Mouse (Mus musculus) hindbrain, embryonic 13.5 days (tissue): ENCODE results near the gene Pkd2. TPM values are rescaled to one million over a fixed set of nuclear protein-coding genes. Genes with fewer than 3 reads are reported as not detected.

Experiments
- ATAC-seq: fragments of 200-750 bp; cut with Nextera tagmentation; 2 replicates; pipeline ENCODE4 v1.8.0; 2017; ENCODE audit warnings: moderate TSS enrichment; ENCODE audit not compliant: low FRiP score
- H3K27ac ChIP-seq: fragments of 300-500 bp; sonication (generic); 2 replicates; pipeline ENCODE4 v1.5.1; 2015; ENCODE audit warnings: inconsistent platforms, mild to moderate bottlenecking, moderate library complexity
- H3K27me3 ChIP-seq: fragments of 300-500 bp; sonication (generic); 2 replicates; pipeline ENCODE4 v1.6.1; 2015; ENCODE audit warnings: mild to moderate bottlenecking, inconsistent platforms
- H3K36me3 ChIP-seq: fragments of 300-500 bp; sonication (generic); 2 replicates; pipeline ENCODE4 v1.6.1; 2015; ENCODE audit warnings: mild to moderate bottlenecking, inconsistent platforms
- H3K4me1 ChIP-seq: fragments of 300-500 bp; sonication (generic); replicated peaks from 2 replicates; pipeline ENCODE4 v1.6.1; 2015; ENCODE audit warnings: inconsistent platforms
- H3K4me2 ChIP-seq: fragments of 300-500 bp; sonication (generic); 2 replicates; pipeline ENCODE4 v1.6.1; 2015; ENCODE audit warnings: inconsistent platforms, mild to moderate bottlenecking, moderate library complexity
- H3K4me3 ChIP-seq: fragments of 300-500 bp; sonication (generic); 2 replicates; pipeline ENCODE4 v1.5.1; 2015; ENCODE audit warnings: mild to moderate bottlenecking, inconsistent platforms
- H3K9ac ChIP-seq: fragments of 300-500 bp; sonication (generic); 2 replicates; pipeline ENCODE4 v1.6.1; 2015; ENCODE audit warnings: mild to moderate bottlenecking, inconsistent platforms
- H3K9me3 ChIP-seq: fragments of 300-500 bp; sonication (generic); 2 replicates; pipeline ENCODE4 v1.6.1; 2016; ENCODE audit warnings: inconsistent platforms
- WGBS: fragments of 180-500 bp; shearing (Covaris S2); methylation state at CpG from one replicate; pipeline ENCODE4 v1.1.7; 2015; 5-methylcytosine and 5-hydroxymethylcytosine counted together
- polyA plus RNA-seq: library from polyadenylated mRNA; unstranded; fragments of >200 nt; fragmentation: Nextera tagmentation; extraction: Ambion mirVana; gene quantifications from 2 replicates; pipeline ENCODE4 v1.2.1, GENCODE M21; 2015

Pkd2 gene
- polyA plus RNA-seq, result 8.9 and 9.1 TPM in 2 replicates

- peak; percentile 83 for ATAC-seq
- no peaks in the 10 kb centered on the region for H3K9me3 ChIP-seq
- WGBS, result 11% methylated on average over 46 of the region's 46 CpGs
Measured at GRCm38 (mm10) chr5:104458832-104459705, at the start of gene Pkd2. Gene Pkd2, plus strand, starts transcription at chr5:104459450.

GRCm38 (mm10) chr5:104415999-104416398 lies 43.3 kb upstream of the Pkd2 start:
- Histone ChIP-seq H3K36me3 (no peaks in the 10 kb centered on the region), H3K4me3 (no peak overlapping the region), H3K27me3 (no peaks in the 10 kb centered on the region), H3K9me3 (no peaks in the 10 kb centered on the region), H3K4me2 (no peak overlapping the region), H3K9ac (no peak overlapping the region), H3K27ac (no peak overlapping the region), H3K4me1 (no peaks in the 10 kb centered on the region)
- no peak for ATAC-seq
- WGBS, result 78% methylated on average over 2 of the region's 2 CpGs

More at GRCm38 (mm10) chr5:104458832-104459705, at the start of gene Pkd2:
- Histone ChIP-seq H3K27me3 (no peaks in the 10 kb centered on the region), H3K9ac (peak within 1 kb of the TSS; percentile 98), H3K27ac (peak within 1 kb of the TSS; percentile 97), H3K4me2 (peak within 1 kb of the TSS; percentile 73), H3K4me3 (peak within 1 kb of the TSS; percentile 77), H3K4me1 (peaks cover 27% of the 10 kb centered on the region), H3K36me3 (peaks cover 10% of the 10 kb centered on the region; the same call in 1 of the 2 replicates)

GRCm38 (mm10) chr5:104417028-104417427 lies 42.2 kb upstream of the Pkd2 start:
- H3K4me2 ChIP-seq, result no peak overlapping the region
- H3K27ac ChIP-seq, result no peak overlapping the region
- no peak overlapping the region for H3K4me3 ChIP-seq
- 67% methylated on average over 3 of the region's 3 CpGs for WGBS
- no peaks in the 10 kb centered on the region for H3K9me3 ChIP-seq
- no peaks in the 10 kb centered on the region for H3K4me1 ChIP-seq
- H3K9ac ChIP-seq, result no peak overlapping the region
- ATAC-seq, result no peak
- H3K36me3 ChIP-seq, result no peaks in the 10 kb centered on the region
- no peaks in the 10 kb centered on the region for H3K27me3 ChIP-seq

GRCm38 (mm10) chr5:104417721-104418120 lies 41.5 kb upstream of the Pkd2 start:
- ATAC-seq, result no peak
- no peaks in the 10 kb centered on the region for H3K9me3 ChIP-seq
- no peaks in the 10 kb centered on the region for H3K36me3 ChIP-seq
- no peaks in the 10 kb centered on the region for H3K27me3 ChIP-seq
- 86% methylated on average over 1 of the region's 1 CpGs for WGBS
- H3K4me2 ChIP-seq, result no peak overlapping the region
- no peak overlapping the region for H3K9ac ChIP-seq
- no peaks in the 10 kb centered on the region for H3K4me1 ChIP-seq
- H3K4me3 ChIP-seq, result no peak overlapping the region
- no peak overlapping the region for H3K27ac ChIP-seq

GRCm38 (mm10) chr5:104422039-104422438 lies 37.2 kb upstream of the Pkd2 start:
- WGBS, result 76% methylated on average over 2 of the region's 2 CpGs
- Histone ChIP-seq H3K4me2 (no peak overlapping the region), H3K9me3 (no peaks in the 10 kb centered on the region), H3K27ac (no peak overlapping the region), H3K4me3 (no peak overlapping the region), H3K36me3 (no peaks in the 10 kb centered on the region), H3K4me1 (no peaks in the 10 kb centered on the region), H3K27me3 (no peaks in the 10 kb centered on the region), H3K9ac (no peak overlapping the region)
- ATAC-seq, result no peak

- Histone ChIP-seq H3K9me3 (no peaks in the 10 kb centered on the region), H3K27me3 (no peaks in the 10 kb centered on the region), H3K4me3 (no peak overlapping the region), H3K4me1 (no peaks in the 10 kb centered on the region), H3K4me2 (no peak overlapping the region), H3K36me3 (no peaks in the 10 kb centered on the region), H3K27ac (no peak overlapping the region), H3K9ac (no peak overlapping the region)
- no peak for ATAC-seq
- 85% methylated on average over 3 of the region's 3 CpGs for WGBS
Measured at GRCm38 (mm10) chr5:104423861-104424260, 35.4 kb upstream of the Pkd2 start.

- Histone ChIP-seq H3K9me3 (no peaks in the 10 kb centered on the region), H3K27me3 (no peaks in the 10 kb centered on the region), H3K27ac (no peak overlapping the region), H3K4me1 (no peaks in the 10 kb centered on the region), H3K4me3 (no peak overlapping the region), H3K4me2 (no peak overlapping the region), H3K9ac (no peak overlapping the region), H3K36me3 (no peaks in the 10 kb centered on the region)
- no peak for ATAC-seq
- WGBS, result 94% methylated on average over 8 of the region's 8 CpGs
Measured at GRCm38 (mm10) chr5:104425949-104426348, 33.3 kb upstream of the Pkd2 start.

GRCm38 (mm10) chr5:104432886-104433285 lies 26.4 kb upstream of the Pkd2 start:
- 44% methylated on average over 12 of the region's 12 CpGs for WGBS
- no peak overlapping the region for H3K4me2 ChIP-seq

GRCm38 (mm10) chr5:104433968-104434565 lies 25.2 kb upstream of the Pkd2 start:
- H3K4me2 ChIP-seq, result no peak overlapping the region
- H3K9ac ChIP-seq, result no peak overlapping the region
- no peak overlapping the region for H3K4me3 ChIP-seq
- no peaks in the 10 kb centered on the region for H3K27me3 ChIP-seq
- ATAC-seq, result no peak
- 44% methylated on average over 6 of the region's 6 CpGs for WGBS
- no peaks in the 10 kb centered on the region for H3K9me3 ChIP-seq
- H3K4me1 ChIP-seq, result no peaks in the 10 kb centered on the region
- H3K27ac ChIP-seq, result no peak overlapping the region
- no peaks in the 10 kb centered on the region for H3K36me3 ChIP-seq

More at GRCm38 (mm10) chr5:104432886-104433285, 26.4 kb upstream of the Pkd2 start:
- no peak for ATAC-seq
- Histone ChIP-seq H3K4me3 (no peak overlapping the region), H3K36me3 (no peaks in the 10 kb centered on the region), H3K9me3 (no peaks in the 10 kb centered on the region), H3K4me1 (no peaks in the 10 kb centered on the region), H3K27ac (no peak overlapping the region), H3K9ac (no peak overlapping the region), H3K27me3 (no peaks in the 10 kb centered on the region)

GRCm38 (mm10) chr5:104434835-104435301 lies 24.4 kb upstream of the Pkd2 start, which contains the start of gene Spp1:
Gene Spp1, plus strand, starts transcription at chr5:104435118.
- Histone ChIP-seq H3K9me3 (no peaks in the 10 kb centered on the region), H3K27me3 (no peaks in the 10 kb centered on the region), H3K4me2 (no peak within 1 kb of the TSS), H3K4me1 (no peaks in the 10 kb centered on the region), H3K4me3 (no peak within 1 kb of the TSS), H3K9ac (no peak within 1 kb of the TSS), H3K36me3 (no peaks in the 10 kb centered on the region), H3K27ac (no peak within 1 kb of the TSS)
- ATAC-seq, result no peak
- WGBS, result 75% methylated on average over 7 of the region's 7 CpGs

GRCm38 (mm10) chr5:104436406-104437076 lies 22.7 kb upstream of the Pkd2 start:
- ATAC-seq, result no peak
- Histone ChIP-seq H3K4me1 (no peaks in the 10 kb centered on the region), H3K36me3 (no peaks in the 10 kb centered on the region), H3K27me3 (no peaks in the 10 kb centered on the region), H3K9me3 (no peaks in the 10 kb centered on the region), H3K4me2 (no peak overlapping the region), H3K27ac (no peak overlapping the region), H3K9ac (no peak overlapping the region), H3K4me3 (no peak overlapping the region)
- WGBS, result 87% methylated on average over 7 of the region's 7 CpGs

GRCm38 (mm10) chr5:104442396-104442795 lies 16.9 kb upstream of the Pkd2 start:
- Histone ChIP-seq H3K36me3 (no peaks in the 10 kb centered on the region), H3K9me3 (no peaks in the 10 kb centered on the region), H3K4me1 (0 out of 2 replicates have a peak, but pooled peaks cover 2% of the 10 kb centered on the region), H3K4me2 (no peak overlapping the region), H3K4me3 (no peak overlapping the region), H3K27me3 (no peaks in the 10 kb centered on the region), H3K27ac (no peak overlapping the region), H3K9ac (no peak overlapping the region)
- WGBS, result 60% methylated on average over 6 of the region's 6 CpGs
- ATAC-seq, result no peak
